Mouse (Mus musculus) small intestine, adult 2 months (tissue): ENCODE measurements around the gene Pde4d.
A peak's percentile ranks its signal among the peaks of the same experiment; 100 is the strongest.

ENCODE experiments used
- CTCF ChIP-seq: fragments of 200-500 bp; IDR thresholded peaks from 2 replicates; pipeline ENCODE4 v1.5.1; 2012; ENCODE audit warnings: low read depth, mild to moderate bottlenecking, control low read depth, inconsistent platforms, low read length, moderate library complexity, mixed read lengths; ENCODE audit not compliant: insufficient replicate concordance, insufficient read length; ENCODE audit errors: extremely low read depth
- POLR2A ChIP-seq: fragments of 200-500 bp; IDR thresholded peaks from 2 replicates; pipeline ENCODE4 v1.6.1; 2012; ENCODE audit warnings: low read depth, mild to moderate bottlenecking, control low read depth, inconsistent platforms, low read length, moderate library complexity

GRCm38 (mm10) chr13:108498247-108498743 lies 48.5 kb downstream of the Pde4d start:
- TF ChIP-seq CTCF = no peak
- 0 out of 2 replicates have a peak, but pooled peaks have one; percentile 16 for TF ChIP-seq POLR2A
